Mouse (Mus musculus) layer of hippocampus, adult 11-12 months (tissue): Measurements from ENCODE around the gene Abcc3.

Source experiments
- DNase-seq: peaks from one replicate; pipeline ENCODE4 v3.0.0; 2022; ENCODE audit warnings: low spot score

The Abcc3 gene

GRCm38 (mm10) chr11:94324618-94325017 is 68.2 kb downstream of the Abcc3 start:
- no peak for DNase-seq

GRCm38 (mm10) chr11:94323271-94323925 is 69.4 kb downstream of the Abcc3 start:
- no peak for DNase-seq

GRCm38 (mm10) chr11:94322636-94323035 is 70.2 kb downstream of the Abcc3 start:
- DNase-seq: no peak

GRCm38 (mm10) chr11:94321931-94322400 is 70.8 kb downstream of the Abcc3 start, which contains the start of gene Luc7l3:
Luc7l3 (minus strand) TSS chr11:94321988.
- DNase-seq: peak; percentile 94

GRCm38 (mm10) chr11:94320969-94321930 is 71.5 kb downstream of the Abcc3 start:
- no peak for DNase-seq

GRCm38 (mm10) chr11:94318056-94318455 is 74.7 kb downstream of the Abcc3 start:
- DNase-seq: no peak

GRCm38 (mm10) chr11:94317515-94317914 is 75.3 kb downstream of the Abcc3 start:
- DNase-seq: no peak

- no peak for DNase-seq
Observed at GRCm38 (mm10) chr11:94317014-94317413, 75.8 kb downstream of the Abcc3 start.

- DNase-seq: no peak
Observed at GRCm38 (mm10) chr11:94316528-94316927, 76.3 kb downstream of the Abcc3 start.

- no peak for DNase-seq
Observed at GRCm38 (mm10) chr11:94315308-94315707, 77.5 kb downstream of the Abcc3 start.

GRCm38 (mm10) chr11:94314098-94314652 is 78.6 kb downstream of the Abcc3 start:
- DNase-seq: no peak

GRCm38 (mm10) chr11:94312733-94313132 is 80.1 kb downstream of the Abcc3 start:
- no peak for DNase-seq

- DNase-seq: no peak
Observed at GRCm38 (mm10) chr11:94294996-94295845, 97.6 kb downstream of the Abcc3 start.
